Mouse (Mus musculus) lung, embryonic 14.5 days (tissue): ENCODE measurements at regions not wholly inside any gene's neighbourhood (a gene's known extent, or its start where the extent isn't known, plus 50 kb on each side); places are given as distances from the start of the nearest gene placed in this dataset.

Experiments
- ATAC-seq: fragments of 200-750 bp; cut with Nextera tagmentation; 2 replicates; pipeline ENCODE4 v1.8.0; 2017; ENCODE audit warnings: mild to moderate bottlenecking, moderate TSS enrichment, moderate library complexity; ENCODE audit not compliant: insufficient read depth
- DNase-seq: peaks from one replicate; pipeline ENCODE4 v3.0.0-alpha.2; 2015
- H3K27ac ChIP-seq: fragments of 300-500 bp; sonication (generic); 2 replicates; pipeline ENCODE4 v1.5.1; 2014; ENCODE audit warnings: low read depth, mild to moderate bottlenecking, moderate library complexity
- H3K27me3 ChIP-seq: fragments of 300-500 bp; sonication (generic); 2 replicates; pipeline ENCODE4 v1.6.1; 2014; ENCODE audit warnings: low read length, control low read depth; ENCODE audit not compliant: insufficient read depth
- H3K36me3 ChIP-seq: fragments of 300-500 bp; sonication (generic); 2 replicates; pipeline ENCODE4 v1.6.1; 2014; ENCODE audit warnings: control low read depth; ENCODE audit not compliant: insufficient read depth
- H3K4me1 ChIP-seq: fragments of 300-500 bp; sonication (generic); 2 replicates; pipeline ENCODE4 v1.6.1; 2014; ENCODE audit warnings: antibody characterized with exemption, control low read depth; ENCODE audit not compliant: insufficient read depth
- H3K4me2 ChIP-seq: fragments of 300-500 bp; sonication (generic); 2 replicates; pipeline ENCODE4 v1.6.1; 2014; ENCODE audit warnings: mild to moderate bottlenecking
- H3K4me3 ChIP-seq: fragments of 300-500 bp; sonication (generic); 2 replicates; pipeline ENCODE4 v1.5.1; 2014; ENCODE audit warnings: low read depth, low read length
- H3K9ac ChIP-seq: fragments of 300-500 bp; sonication (generic); 2 replicates; pipeline ENCODE4 v1.6.1; 2014
- H3K9me3 ChIP-seq: fragments of 300-500 bp; sonication (generic); 2 replicates; pipeline ENCODE4 v1.6.1; 2016; ENCODE audit warnings: low read depth, low read length, control low read depth
- CTCF ChIP-seq: IDR thresholded peaks from 2 replicates; pipeline ENCODE4 v1.5.1; 2016; ENCODE audit warnings: antibody characterized with exemption, low read depth
- WGBS: fragments of 180-500 bp; shearing (Covaris S2); extraction: QIAGEN DNeasy Blood & Tissue Kit; methylation state at CpG from one replicate; pipeline ENCODE4 v1.1.7; 2014; 5-methylcytosine and 5-hydroxymethylcytosine counted together

- WGBS, result 55% methylated on average over 8 of the region's 8 CpGs
- Histone ChIP-seq H3K4me1 (peaks cover 4% of the 10 kb centered on the region; the same call in 1 of the 2 replicates), H3K36me3 (no peaks in the 10 kb centered on the region), H3K4me2 (no peak overlapping the region), H3K27me3 (no peaks in the 10 kb centered on the region), H3K4me3 (no peak overlapping the region), H3K9ac (no peak overlapping the region), H3K27ac (no peak overlapping the region), H3K9me3 (no peaks in the 10 kb centered on the region)
- DNase-seq (peak; percentile 77), ATAC-seq (no peak)
- no peak for TF ChIP-seq CTCF
These were observed 363.4 kb upstream of the Nr2f2 start for GRCm38 (mm10) chr7:70729896-70730295.

- peak; percentile 62 for ATAC-seq
- Histone ChIP-seq H3K27ac (peak overlapping the region; percentile 14; the same call in 1 of the 2 replicates), H3K36me3 (no peaks in the 10 kb centered on the region), H3K9me3 (no peaks in the 10 kb centered on the region), H3K4me1 (peaks cover 16% of the 10 kb centered on the region), H3K4me2 (peak overlapping the region; percentile 45), H3K9ac (0 out of 2 replicates have a peak overlapping the region, but pooled peaks have one; percentile 1), H3K27me3 (no peaks in the 10 kb centered on the region), H3K4me3 (no peak overlapping the region)
- no peak for TF ChIP-seq CTCF
- DNase-seq, result peak; percentile 84
- WGBS, result 34% methylated on average over 18 of the region's 18 CpGs
These were observed 351.7 kb upstream of the Nr2f2 start for GRCm38 (mm10) chr7:70718149-70718765.

- DNase-seq, result peak; percentile 45
- Histone ChIP-seq H3K27ac (no peak overlapping the region; the same call in 1 of the 2 replicates), H3K4me3 (no peak overlapping the region), H3K4me1 (peaks cover 16% of the 10 kb centered on the region), H3K36me3 (no peaks in the 10 kb centered on the region), H3K4me2 (peak overlapping the region; percentile 45; the same call in 1 of the 2 replicates), H3K9ac (no peak overlapping the region), H3K9me3 (no peaks in the 10 kb centered on the region), H3K27me3 (no peaks in the 10 kb centered on the region)
- whole genome bisulfite sequencing, result 69% methylated on average over 3 of the region's 3 CpGs
- no peak for TF ChIP-seq CTCF
- ATAC-seq, result peak; percentile 74; the same call in 1 of the 2 replicates
These were observed 351.1 kb upstream of the Nr2f2 start for GRCm38 (mm10) chr7:70717608-70718007.

DNA sequence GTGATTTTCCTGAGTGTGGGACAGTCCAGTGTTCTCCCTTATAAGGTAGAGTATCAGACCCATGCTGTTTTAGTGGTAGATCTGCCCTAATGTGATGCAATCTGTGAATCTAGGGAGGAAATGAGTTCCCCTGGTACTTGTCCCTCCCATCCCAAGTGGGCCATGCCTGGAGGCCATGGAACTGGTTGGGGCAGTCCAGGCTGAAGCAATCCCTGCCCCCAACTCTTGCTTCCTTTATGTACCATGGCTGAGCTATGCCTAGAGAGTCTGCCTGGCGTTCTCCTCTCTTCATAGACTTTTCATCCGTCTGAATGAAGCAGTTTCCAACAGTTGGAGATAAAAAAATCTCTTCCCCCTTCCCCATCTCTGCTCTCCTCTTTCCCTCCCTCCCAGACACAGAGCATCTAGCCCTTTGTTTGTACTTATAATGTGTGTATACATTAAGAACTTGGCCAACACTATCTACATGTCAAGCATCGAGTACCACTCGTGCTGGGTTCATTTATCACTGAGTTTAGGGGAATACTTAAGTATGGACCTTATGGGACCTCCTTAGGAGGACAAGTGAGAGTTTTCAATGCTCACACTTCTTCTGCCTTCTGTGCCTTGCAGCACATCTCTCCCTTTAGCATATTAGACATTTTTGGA, 350.4 kb upstream of the Nr2f2 start:
- no peaks in the 10 kb centered on the region for H3K9me3 ChIP-seq
- WGBS, result 24% methylated on average over 4 of the region's 4 CpGs
- DNase-seq (peak; percentile 60), ATAC-seq (peak; percentile 72)
- H3K4me3 ChIP-seq, result no peak overlapping the region
- no peak overlapping the region for H3K4me2 ChIP-seq
- no peaks in the 10 kb centered on the region for H3K27me3 ChIP-seq
- no peaks in the 10 kb centered on the region for H3K36me3 ChIP-seq
- peaks cover 16% of the 10 kb centered on the region for H3K4me1 ChIP-seq
- no peak for TF ChIP-seq CTCF
- no peak overlapping the region for H3K27ac ChIP-seq
- H3K9ac ChIP-seq, result no peak overlapping the region

DNA sequence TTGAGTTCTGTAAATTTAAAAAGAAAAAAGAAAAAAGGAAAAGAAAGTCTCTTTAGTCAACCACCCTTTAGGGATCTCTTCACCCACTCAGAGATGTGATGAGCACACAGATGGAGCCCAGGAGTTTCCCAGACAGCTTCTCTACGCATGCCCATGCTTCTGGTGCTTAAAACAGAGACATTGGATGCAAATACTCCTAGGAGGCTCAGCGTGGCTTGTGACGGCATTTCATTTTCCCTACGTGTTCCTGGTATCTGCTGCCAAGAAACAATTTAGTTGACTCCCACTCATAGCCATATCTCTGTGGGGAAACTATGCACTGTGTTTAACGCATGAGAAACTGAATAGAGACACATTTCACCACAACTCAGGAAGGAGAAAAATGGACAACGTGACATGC, 345.6 kb upstream of the Nr2f2 start:
- DNase-seq, result no peak
- 61% methylated on average over 6 of the region's 6 CpGs for WGBS
- Histone ChIP-seq H3K9me3 (no peaks in the 10 kb centered on the region), H3K4me3 (no peak overlapping the region), H3K9ac (no peak overlapping the region), H3K4me1 (peaks cover 8% of the 10 kb centered on the region; the same call in 1 of the 2 replicates), H3K27ac (no peak overlapping the region), H3K36me3 (no peaks in the 10 kb centered on the region), H3K4me2 (no peak overlapping the region), H3K27me3 (no peaks in the 10 kb centered on the region)
- no peak for ATAC-seq
- TF ChIP-seq CTCF, result no peak

- Histone ChIP-seq H3K36me3 (no peaks in the 10 kb centered on the region), H3K9me3 (no peaks in the 10 kb centered on the region), H3K27ac (no peak overlapping the region), H3K4me2 (no peak overlapping the region), H3K4me3 (no peak overlapping the region), H3K4me1 (no peaks in the 10 kb centered on the region), H3K27me3 (no peaks in the 10 kb centered on the region), H3K9ac (no peak overlapping the region)
- ATAC-seq (no peak), DNase-seq (no peak)
- TF ChIP-seq CTCF, result no peak
- 64% methylated on average over 9 of the region's 9 CpGs for WGBS
These were observed 339.7 kb upstream of the Nr2f2 start for GRCm38 (mm10) chr7:70706281-70706680.

- ATAC-seq, result no peak
- no peak for TF ChIP-seq CTCF
These were observed 337.2 kb upstream of the Nr2f2 start for GRCm38 (mm10) chr7:70703784-70704183.

More at GRCm38 (mm10) chr7:70703784-70704183, 337.2 kb upstream of the Nr2f2 start:
- H3K4me1 ChIP-seq, result no peaks in the 10 kb centered on the region
- no peaks in the 10 kb centered on the region for H3K9me3 ChIP-seq
- H3K27me3 ChIP-seq, result no peaks in the 10 kb centered on the region
- no peaks in the 10 kb centered on the region for H3K36me3 ChIP-seq
- H3K9ac ChIP-seq, result no peak overlapping the region
- H3K4me3 ChIP-seq, result no peak overlapping the region
- no peak overlapping the region for H3K27ac ChIP-seq
- 77% methylated on average over 1 of the region's 1 CpGs for WGBS
- H3K4me2 ChIP-seq, result no peak overlapping the region
- DNase-seq, result no peak
